Mouse (Mus musculus) lung, postnatal 0 days (tissue): ENCODE data around the gene Morc2a. TPM values are rescaled to one million over a fixed set of nuclear protein-coding genes. Genes with fewer than 3 reads are reported as not detected.

ENCODE experiments used
- ATAC-seq: fragments of 200-750 bp; cut with Nextera tagmentation; 2 replicates; pipeline ENCODE4 v1.8.0; 2017; ENCODE audit warnings: moderate library complexity
- DNase-seq: peaks from one replicate; pipeline ENCODE4 v3.0.0-alpha.2; 2016; ENCODE audit warnings: low spot score
- H3K27ac ChIP-seq: fragments of 300-500 bp; sonication (generic); 2 replicates; pipeline ENCODE4 v1.5.1; 2014; ENCODE audit warnings: antibody characterized with exemption, mild to moderate bottlenecking, low read length, mixed read lengths
- H3K27me3 ChIP-seq: fragments of 300-500 bp; sonication (generic); replicated peaks from 2 replicates; pipeline ENCODE4 v1.6.1; 2014; ENCODE audit warnings: low read length, mixed read lengths; ENCODE audit not compliant: insufficient read depth
- H3K36me3 ChIP-seq: fragments of 300-500 bp; sonication (generic); 2 replicates; pipeline ENCODE4 v1.6.1; 2014; ENCODE audit warnings: low read length, mixed read lengths; ENCODE audit not compliant: insufficient read depth
- H3K4me1 ChIP-seq: fragments of 300-500 bp; sonication (generic); 2 replicates; pipeline ENCODE4 v1.6.1; 2014; ENCODE audit warnings: antibody characterized with exemption, low read depth, low read length, mixed read lengths; ENCODE audit not compliant: insufficient read depth
- H3K4me2 ChIP-seq: fragments of 300-500 bp; sonication (generic); replicated peaks from 2 replicates; pipeline ENCODE4 v1.6.1; 2014; ENCODE audit warnings: low read depth, mild to moderate bottlenecking, low read length, moderate library complexity, mixed read lengths
- H3K4me3 ChIP-seq: fragments of 300-500 bp; sonication (generic); 2 replicates; pipeline ENCODE4 v1.5.1; 2014; ENCODE audit warnings: low read depth, low read length
- H3K9ac ChIP-seq: fragments of 300-500 bp; sonication (generic); replicated peaks from 2 replicates; pipeline ENCODE4 v1.6.1; 2014; ENCODE audit warnings: low read depth, mild to moderate bottlenecking
- H3K9me3 ChIP-seq: fragments of 300-500 bp; sonication (generic); 2 replicates; pipeline ENCODE4 v1.6.1; 2016; ENCODE audit warnings: low read length, mixed read lengths
- CTCF ChIP-seq: IDR thresholded peaks from 2 replicates; pipeline ENCODE4 v1.5.1; 2016; ENCODE audit warnings: antibody characterized with exemption, mild to moderate bottlenecking
- EP300 ChIP-seq: IDR thresholded peaks from 2 replicates; pipeline ENCODE4 v1.6.1; 2016; ENCODE audit warnings: antibody characterized with exemption, mild to moderate bottlenecking, control low read depth
- WGBS: fragments of 180-500 bp; shearing (Covaris S2); extraction: QIAGEN DNeasy Blood & Tissue Kit; methylation state at CpG from one replicate; pipeline ENCODE4 v1.1.7; 2014; 5-methylcytosine and 5-hydroxymethylcytosine counted together
- polyA plus RNA-seq: library from polyadenylated mRNA; unstranded; fragments of >200 nt; fragmentation: Nextera tagmentation; extraction: Ambion mirVana; gene quantifications from 2 replicates; pipeline ENCODE4 v1.2.1, GENCODE M21; 2015

The Morc2a gene
- polyA plus RNA-seq, 1 experiment from 2014 or later, result 9.9 TPM

- H3K9me3 ChIP-seq, result no peaks in the 10 kb centered on the region
- 38% methylated on average over 8 of the region's 8 CpGs for WGBS
- H3K9ac ChIP-seq, result no peak overlapping the region
- peak overlapping the region; percentile 20; the same call in 1 of the 2 replicates for H3K4me2 ChIP-seq
- H3K4me3 ChIP-seq, result no peak overlapping the region
- DNase-seq (peak; percentile 76), ATAC-seq (peak; percentile 56; the same call in 1 of the 2 replicates)
- H3K27me3 ChIP-seq, result no peaks in the 10 kb centered on the region
- no peaks in the 10 kb centered on the region for H3K36me3 ChIP-seq
- no peaks in the 10 kb centered on the region for H3K4me1 ChIP-seq
- TF ChIP-seq CTCF (no peak), EP300 (no peak)
- peak overlapping the region; percentile 57 for H3K27ac ChIP-seq
Measured at GRCm38 (mm10) chr11:3704404-3704803, 55.4 kb downstream of the Morc2a start.

GRCm38 (mm10) chr11:3707057-3707456 lies 58.1 kb downstream of the Morc2a start:
- ATAC-seq (no peak), DNase-seq (no peak)
- Histone ChIP-seq H3K36me3 (no peaks in the 10 kb centered on the region), H3K27me3 (no peaks in the 10 kb centered on the region), H3K27ac (no peak overlapping the region), H3K4me3 (no peak overlapping the region), H3K9ac (no peak overlapping the region), H3K9me3 (no peaks in the 10 kb centered on the region), H3K4me2 (no peak overlapping the region), H3K4me1 (no peaks in the 10 kb centered on the region)
- WGBS, result 65% methylated on average over 8 of the region's 8 CpGs
- TF ChIP-seq EP300 (no peak), CTCF (no peak)

- no peak for DNase-seq
- no peaks in the 10 kb centered on the region for H3K27me3 ChIP-seq
- H3K4me2 ChIP-seq, result no peak overlapping the region
- WGBS, result 55% methylated on average over 14 of the region's 14 CpGs
- ATAC-seq, result no peak
- H3K4me3 ChIP-seq, result no peak overlapping the region
- no peak overlapping the region for H3K27ac ChIP-seq
- TF ChIP-seq CTCF (no peak), EP300 (no peak)
- H3K4me1 ChIP-seq, result no peaks in the 10 kb centered on the region
- no peaks in the 10 kb centered on the region for H3K36me3 ChIP-seq
- no peaks in the 10 kb centered on the region for H3K9me3 ChIP-seq
- no peak overlapping the region for H3K9ac ChIP-seq
Measured at GRCm38 (mm10) chr11:3710203-3710602, 61.2 kb downstream of the Morc2a start.

- H3K36me3 ChIP-seq, result no peaks in the 10 kb centered on the region
- no peaks in the 10 kb centered on the region for H3K9me3 ChIP-seq
- no peak overlapping the region for H3K4me3 ChIP-seq
- no peaks in the 10 kb centered on the region for H3K27me3 ChIP-seq
- TF ChIP-seq CTCF (peak; percentile 90), EP300 (no peak)
- H3K9ac ChIP-seq, result no peak overlapping the region
- ATAC-seq (peak; percentile 16; the same call in 1 of the 2 replicates), DNase-seq (peak; percentile 44)
- WGBS, result 33% methylated on average over 15 of the region's 15 CpGs
- no peak overlapping the region for H3K4me2 ChIP-seq
- no peaks in the 10 kb centered on the region for H3K4me1 ChIP-seq
- no peak overlapping the region for H3K27ac ChIP-seq
Measured at GRCm38 (mm10) chr11:3714486-3714885, 65.5 kb downstream of the Morc2a start.

GRCm38 (mm10) chr11:3716662-3717061 lies 67.7 kb downstream of the Morc2a start:
- H3K27ac ChIP-seq, result no peak overlapping the region
- H3K4me2 ChIP-seq, result no peak overlapping the region
- DNase-seq, result no peak
- no peak for ATAC-seq
- no peaks in the 10 kb centered on the region for H3K27me3 ChIP-seq
- no peak overlapping the region for H3K4me3 ChIP-seq
- H3K4me1 ChIP-seq, result no peaks in the 10 kb centered on the region
- no peak for TF ChIP-seq CTCF
- no peak for TF ChIP-seq EP300
- H3K36me3 ChIP-seq, result no peaks in the 10 kb centered on the region
- WGBS, result 51% methylated on average over 6 of the region's 6 CpGs
- H3K9me3 ChIP-seq, result no peaks in the 10 kb centered on the region
- H3K9ac ChIP-seq, result no peak overlapping the region

- Histone ChIP-seq H3K4me2 (no peak overlapping the region), H3K9ac (no peak overlapping the region), H3K36me3 (no peaks in the 10 kb centered on the region), H3K27ac (no peak overlapping the region), H3K27me3 (0 out of 2 replicates have a peak, but pooled peaks cover 3% of the 10 kb centered on the region), H3K9me3 (no peaks in the 10 kb centered on the region), H3K4me1 (no peaks in the 10 kb centered on the region), H3K4me3 (no peak overlapping the region)
- WGBS, result 35% methylated on average over 3 of the region's 3 CpGs
- no peak for DNase-seq
- ATAC-seq, result no peak
- TF ChIP-seq EP300 (no peak), CTCF (no peak)
Measured at GRCm38 (mm10) chr11:3722036-3722435, 73.0 kb downstream of the Morc2a start.

- H3K36me3 ChIP-seq, result no peaks in the 10 kb centered on the region
Measured at GRCm38 (mm10) chr11:3722861-3723260, 73.9 kb downstream of the Morc2a start.

More at GRCm38 (mm10) chr11:3722861-3723260, 73.9 kb downstream of the Morc2a start:
- Histone ChIP-seq H3K9me3 (no peaks in the 10 kb centered on the region), H3K4me2 (no peak overlapping the region), H3K27ac (no peak overlapping the region), H3K9ac (no peak overlapping the region), H3K27me3 (0 out of 2 replicates have a peak, but pooled peaks cover 3% of the 10 kb centered on the region), H3K4me1 (no peaks in the 10 kb centered on the region), H3K4me3 (no peak overlapping the region)
- DNase-seq (no peak), ATAC-seq (no peak)
- WGBS, result 53% methylated on average over 3 of the region's 3 CpGs
- no peak for TF ChIP-seq EP300
- TF ChIP-seq CTCF, result no peak
